Mouse (Mus musculus) hindbrain, embryonic 11.5 days (tissue): Measurements from ENCODE around the gene Tubb2b. TPM values are rescaled to one million over a fixed set of nuclear protein-coding genes. Genes with fewer than 3 reads are reported as not detected.

Experiments
- ATAC-seq: fragments of 200-750 bp; cut with Nextera tagmentation; 2 replicates; pipeline ENCODE4 v1.8.0; 2017; ENCODE audit warnings: mild to moderate bottlenecking, moderate TSS enrichment, moderate library complexity; ENCODE audit not compliant: low FRiP score
- DNase-seq: peaks from one replicate; pipeline ENCODE4 v3.0.0-alpha.2; 2015; ENCODE audit warnings: low spot score
- H3K27ac ChIP-seq: fragments of 300-500 bp; sonication (generic); 2 replicates; pipeline ENCODE4 v1.5.1; 2014; ENCODE audit warnings: mild to moderate bottlenecking, low read depth, low read length
- H3K27me3 ChIP-seq: fragments of 300-500 bp; sonication (generic); 2 replicates; pipeline ENCODE4 v1.6.1; 2014; ENCODE audit warnings: mild to moderate bottlenecking, low read length, moderate library complexity, mixed read lengths; ENCODE audit not compliant: control insufficient read depth, insufficient read depth
- H3K36me3 ChIP-seq: fragments of 300-500 bp; sonication (generic); 2 replicates; pipeline ENCODE4 v1.6.1; 2014; ENCODE audit warnings: mild to moderate bottlenecking, low read length, moderate library complexity, mixed read lengths; ENCODE audit not compliant: control insufficient read depth, insufficient read depth
- H3K4me1 ChIP-seq: fragments of 300-500 bp; sonication (generic); replicated peaks from 2 replicates; pipeline ENCODE4 v1.6.1; 2014; ENCODE audit warnings: low read length, mixed read lengths; ENCODE audit not compliant: control insufficient read depth, insufficient read depth
- H3K4me2 ChIP-seq: fragments of 300-500 bp; sonication (generic); replicated peaks from 2 replicates; pipeline ENCODE4 v1.6.1; 2014; ENCODE audit warnings: mild to moderate bottlenecking, low read depth, low read length
- H3K4me3 ChIP-seq: fragments of 300-500 bp; sonication (generic); 2 replicates; pipeline ENCODE4 v1.5.1; 2014; ENCODE audit warnings: low read depth, low read length
- H3K9ac ChIP-seq: fragments of 300-500 bp; sonication (generic); 2 replicates; pipeline ENCODE4 v1.6.1; 2014; ENCODE audit warnings: low read depth, low read length
- H3K9me3 ChIP-seq: fragments of 300-500 bp; sonication (generic); 2 replicates; pipeline ENCODE4 v1.6.1; 2016; ENCODE audit warnings: low read length; ENCODE audit not compliant: control insufficient read depth
- WGBS: fragments of 180-500 bp; shearing (Covaris S2); extraction: QIAGEN DNeasy Blood & Tissue Kit; methylation state at CpG from one replicate; pipeline ENCODE4 v1.1.7; 2014; 5-methylcytosine and 5-hydroxymethylcytosine counted together
- polyA plus RNA-seq: library from polyadenylated mRNA; unstranded; fragments of >200 nt; fragmentation: Nextera tagmentation; extraction: Ambion mirVana; gene quantifications from 2 replicates; pipeline ENCODE4 v1.2.1, GENCODE M21; 2014

Gene Tubb2b
- polyA plus RNA-seq, 1 experiment from 2014 or later = 318 TPM

- H3K9me3 ChIP-seq = no peaks in the 10 kb centered on the region
- DNase-seq (no peak), ATAC-seq (no peak)
- H3K4me2 ChIP-seq = no peak overlapping the region
- no peak overlapping the region for H3K9ac ChIP-seq
- H3K36me3 ChIP-seq = no peaks in the 10 kb centered on the region
- H3K27ac ChIP-seq = no peak overlapping the region
- no peaks in the 10 kb centered on the region for H3K27me3 ChIP-seq
- H3K4me1 ChIP-seq = no peaks in the 10 kb centered on the region
- 90% methylated on average over 1 of the region's 1 CpGs for WGBS
- no peak overlapping the region for H3K4me3 ChIP-seq
These were observed 24.9 kb downstream of the Tubb2b start for GRCm38 (mm10) chr13:34105364-34105763.

GRCm38 (mm10) chr13:34101908-34102307 lies 28.4 kb downstream of the Tubb2b start:
- Histone ChIP-seq H3K9ac (no peak overlapping the region), H3K4me3 (no peak overlapping the region), H3K27ac (no peak overlapping the region), H3K36me3 (no peaks in the 10 kb centered on the region), H3K4me2 (no peak overlapping the region), H3K9me3 (no peaks in the 10 kb centered on the region), H3K27me3 (no peaks in the 10 kb centered on the region), H3K4me1 (no peaks in the 10 kb centered on the region)
- no peak for ATAC-seq
- WGBS = 88% methylated on average over 9 of the region's 9 CpGs
- no peak for DNase-seq

- no peak overlapping the region for H3K27ac ChIP-seq
- DNase-seq (no peak), ATAC-seq (no peak)
- no peak overlapping the region for H3K4me2 ChIP-seq
- no peaks in the 10 kb centered on the region for H3K27me3 ChIP-seq
- WGBS = 95% methylated on average over 10 of the region's 10 CpGs
- no peaks in the 10 kb centered on the region for H3K4me1 ChIP-seq
- H3K36me3 ChIP-seq = no peaks in the 10 kb centered on the region
- no peak overlapping the region for H3K9ac ChIP-seq
- H3K9me3 ChIP-seq = no peaks in the 10 kb centered on the region
- H3K4me3 ChIP-seq = no peak overlapping the region
These were observed 29.0 kb downstream of the Tubb2b start for GRCm38 (mm10) chr13:34101247-34101646.

GRCm38 (mm10) chr13:34100733-34101132 lies 29.5 kb downstream of the Tubb2b start:
- Histone ChIP-seq H3K4me1 (no peaks in the 10 kb centered on the region; the same call in 1 of the 2 replicates), H3K9ac (no peak overlapping the region), H3K36me3 (no peaks in the 10 kb centered on the region), H3K4me2 (no peak overlapping the region), H3K27me3 (no peaks in the 10 kb centered on the region), H3K27ac (no peak overlapping the region), H3K4me3 (no peak overlapping the region), H3K9me3 (no peaks in the 10 kb centered on the region)
- no peak for DNase-seq
- WGBS = 81% methylated on average over 3 of the region's 3 CpGs
- no peak for ATAC-seq

- no peak for ATAC-seq
- no peaks in the 10 kb centered on the region; the same call in 1 of the 2 replicates for H3K4me1 ChIP-seq
- H3K27me3 ChIP-seq = no peaks in the 10 kb centered on the region
- H3K9ac ChIP-seq = no peak overlapping the region
- no peak overlapping the region for H3K4me2 ChIP-seq
- 67% methylated on average over 3 of the region's 3 CpGs for WGBS
- no peaks in the 10 kb centered on the region for H3K36me3 ChIP-seq
- no peak overlapping the region for H3K4me3 ChIP-seq
- no peaks in the 10 kb centered on the region for H3K9me3 ChIP-seq
- H3K27ac ChIP-seq = peak overlapping the region; percentile 59; the same call in 1 of the 2 replicates
- no peak for DNase-seq
These were observed 33.2 kb downstream of the Tubb2b start for GRCm38 (mm10) chr13:34097086-34097485.

- Histone ChIP-seq H3K27ac (peak overlapping the region; percentile 59), H3K4me2 (no peak overlapping the region), H3K4me3 (no peak overlapping the region), H3K27me3 (no peaks in the 10 kb centered on the region), H3K9me3 (no peaks in the 10 kb centered on the region), H3K4me1 (no peaks in the 10 kb centered on the region; the same call in 1 of the 2 replicates), H3K9ac (no peak overlapping the region), H3K36me3 (no peaks in the 10 kb centered on the region)
- ATAC-seq (peak; percentile 71), DNase-seq (no peak)
- WGBS = 54% methylated on average over 4 of the region's 4 CpGs
These were observed 33.8 kb downstream of the Tubb2b start for GRCm38 (mm10) chr13:34096455-34096854.

- DNase-seq (peak; percentile 62), ATAC-seq (peak; percentile 95)
- no peak overlapping the region for H3K4me2 ChIP-seq
- no peaks in the 10 kb centered on the region for H3K27me3 ChIP-seq
- peak overlapping the region; percentile 59 for H3K27ac ChIP-seq
- H3K36me3 ChIP-seq = no peaks in the 10 kb centered on the region
- H3K9me3 ChIP-seq = no peaks in the 10 kb centered on the region
- 33% methylated on average over 6 of the region's 7 CpGs for WGBS
- H3K9ac ChIP-seq = no peak overlapping the region
- no peaks in the 10 kb centered on the region; the same call in 1 of the 2 replicates for H3K4me1 ChIP-seq
- no peak overlapping the region for H3K4me3 ChIP-seq
These were observed 34.5 kb downstream of the Tubb2b start for GRCm38 (mm10) chr13:34095542-34096435.

GRCm38 (mm10) chr13:34089358-34089757 lies 40.9 kb downstream of the Tubb2b start:
- Histone ChIP-seq H3K4me1 (no peaks in the 10 kb centered on the region), H3K27me3 (no peaks in the 10 kb centered on the region), H3K4me3 (no peak overlapping the region), H3K4me2 (no peak overlapping the region), H3K9me3 (no peaks in the 10 kb centered on the region), H3K9ac (no peak overlapping the region), H3K27ac (peak overlapping the region; percentile 52), H3K36me3 (no peaks in the 10 kb centered on the region)
- 58% methylated on average over 3 of the region's 3 CpGs for WGBS
- DNase-seq (no peak), ATAC-seq (no peak; the same call in 1 of the 2 replicates)

- H3K27ac ChIP-seq = peak overlapping the region; percentile 52
- no peak overlapping the region for H3K4me3 ChIP-seq
- DNase-seq (peak; percentile 62), ATAC-seq (peak; percentile 79)
- no peak overlapping the region for H3K4me2 ChIP-seq
- no peak overlapping the region for H3K9ac ChIP-seq
- H3K27me3 ChIP-seq = no peaks in the 10 kb centered on the region
- no peaks in the 10 kb centered on the region for H3K36me3 ChIP-seq
- 50% methylated on average over 7 of the region's 7 CpGs for WGBS
- H3K4me1 ChIP-seq = no peaks in the 10 kb centered on the region
- H3K9me3 ChIP-seq = no peaks in the 10 kb centered on the region
These were observed 41.4 kb downstream of the Tubb2b start for GRCm38 (mm10) chr13:34088871-34089288.
